15 mouse cellular contexts compared by ENCODE assay signal in the genomic region with DNA sequence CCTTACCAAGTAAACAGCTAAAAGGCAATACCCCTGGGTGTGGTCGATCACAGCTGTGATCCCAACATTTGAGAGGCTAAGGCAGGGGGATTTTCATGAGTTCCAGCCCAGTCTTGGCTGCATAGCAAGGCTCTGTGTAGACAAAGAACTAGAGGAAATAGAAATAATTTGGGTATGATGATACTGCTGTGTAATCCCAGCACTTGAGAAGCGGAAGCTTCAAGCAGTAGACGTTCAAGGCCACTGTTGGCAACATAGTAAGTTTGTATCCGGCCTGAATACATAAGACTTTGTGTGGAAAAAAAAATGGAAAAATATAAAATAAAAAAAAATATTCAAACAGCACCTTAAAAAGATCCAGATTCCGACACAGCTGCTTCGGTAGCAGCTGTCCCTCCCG.
"Had no signal": no experiment of that assay in that cellular context is flagged by ENCODE, and none has a peak within 500 bp of the region (broad histone marks: within the 10 kb centered on the region; RNA-seq: fewer than 3 reads in every experiment).

No protein-coding gene starts in this region.

- DNase-seq: kidney, adult 8-10 months; kidney, postnatal 25 days; liver, embryonic 13.5 days; lung, adult 2 months; lung, postnatal 10 days; lung, postnatal 4 days; midbrain, embryonic 14.5 days; right cerebral cortex, adult 18-20 months; right cerebral cortex, postnatal 25 days; thymus, adult 18-20 months; thymus, postnatal 25 days had no signal

- H3K4me2 ChIP-seq: limb, embryonic 13.5 days; liver, embryonic 13.5 days; neural tube, embryonic 15.5 days had no signal

- H3K36me3 ChIP-seq: liver, embryonic 13.5 days had no signal

- H3K9ac ChIP-seq: limb, embryonic 13.5 days; liver, embryonic 13.5 days; neural tube, embryonic 15.5 days had no signal

- H3K4me3 ChIP-seq: limb, embryonic 13.5 days; liver, embryonic 13.5 days; midbrain, embryonic 10.5 days; myocyte; neural tube, embryonic 15.5 days had no signal

- H3K9me3 ChIP-seq: limb, embryonic 13.5 days; liver, embryonic 13.5 days; midbrain, embryonic 10.5 days; neural tube, embryonic 15.5 days had no signal

- H3K27me3 ChIP-seq: limb, embryonic 13.5 days; liver, embryonic 13.5 days; neural tube, embryonic 15.5 days had no signal

- H3K4me1 ChIP-seq: limb, embryonic 13.5 days; neural tube, embryonic 15.5 days had no signal

- H3K27ac ChIP-seq: limb, embryonic 13.5 days; liver, embryonic 13.5 days; midbrain, embryonic 10.5 days; neural tube, embryonic 15.5 days had no signal
